Mouse (Mus musculus) lung, adult 2 months (tissue): ENCODE measurements around the gene Ccdc184.

Experiments used
- CTCF ChIP-seq: fragments of 200-500 bp; IDR thresholded peaks from 2 replicates; pipeline ENCODE4 v1.5.1; 2011; ENCODE audit warnings: mild to moderate bottlenecking, low read length, control low read depth; ENCODE audit not compliant: insufficient read depth
- POLR2A ChIP-seq: fragments of 200-500 bp; IDR thresholded peaks from 2 replicates; pipeline ENCODE4 v1.6.1; 2011; ENCODE audit warnings: low read depth, mild to moderate bottlenecking, control low read depth, low read length, borderline replicate concordance; ENCODE audit errors: extremely low read depth

- TF ChIP-seq CTCF: no peak
- no peak for TF ChIP-seq POLR2A
Observed at GRCm38 (mm10) chr15:98131451-98131850, 35.5 kb upstream of the Ccdc184 start.
